Mouse (Mus musculus): ENCODE data around the gene Fbxw11. TPM values are rescaled to one million over a fixed set of nuclear protein-coding genes. Genes with fewer than 3 reads are reported as not detected.
A peak's percentile ranks its signal among the peaks of the same experiment; 100 is the strongest.

Gene Fbxw11
- total RNA-seq, 2 experiments from 2014 or later, result 51.7 to 56.8 TPM

- no peak for DNase-seq
Observed at GRCm38 (mm10) chr11:32752595-32752885, 110.0 kb downstream of the Fbxw11 start.

- no peak for DNase-seq
Observed at GRCm38 (mm10) chr11:32753358-32753757, 110.8 kb downstream of the Fbxw11 start.

GRCm38 (mm10) chr11:32762773-32763172 lies 120.2 kb downstream of the Fbxw11 start:
- DNase-seq, result no peak

GRCm38 (mm10) chr11:32767496-32768230 lies 125.1 kb downstream of the Fbxw11 start:
- no peak for DNase-seq

DNA sequence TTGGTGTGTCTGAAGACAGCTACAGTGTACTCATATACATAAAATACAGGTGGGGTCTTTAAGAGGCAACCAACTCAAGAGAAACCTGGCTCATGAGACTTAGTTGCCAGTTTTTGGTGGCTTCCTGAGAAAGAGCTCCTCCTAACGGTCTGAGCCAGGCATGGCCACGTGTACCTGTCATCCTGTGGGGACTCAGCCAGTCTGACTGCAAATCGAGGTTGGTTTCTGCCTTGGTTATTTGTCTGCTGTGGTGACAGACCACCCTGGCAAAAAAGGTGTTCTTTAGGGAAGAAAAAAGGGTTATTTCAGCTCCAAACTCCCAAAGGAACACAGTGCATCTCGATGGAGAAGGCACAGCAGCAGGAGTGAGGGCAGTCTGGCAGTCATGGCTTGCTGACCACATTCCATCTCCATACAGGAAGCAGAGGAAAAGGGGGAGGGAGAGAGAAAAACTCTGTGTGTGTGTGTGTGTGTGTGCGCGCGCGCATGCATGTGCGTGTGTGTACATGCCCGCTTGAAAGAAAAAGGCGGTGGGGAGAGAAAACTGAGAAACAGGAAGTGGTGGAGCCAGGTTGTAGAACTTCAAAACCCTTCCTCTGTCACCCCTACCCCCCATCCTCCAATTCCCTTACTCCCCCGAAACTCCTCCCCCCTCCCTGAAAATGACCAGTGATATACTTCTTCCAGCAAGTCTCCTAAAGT lies 126.3 kb downstream of the Fbxw11 start:
- DNase-seq, result no peak

DNA sequence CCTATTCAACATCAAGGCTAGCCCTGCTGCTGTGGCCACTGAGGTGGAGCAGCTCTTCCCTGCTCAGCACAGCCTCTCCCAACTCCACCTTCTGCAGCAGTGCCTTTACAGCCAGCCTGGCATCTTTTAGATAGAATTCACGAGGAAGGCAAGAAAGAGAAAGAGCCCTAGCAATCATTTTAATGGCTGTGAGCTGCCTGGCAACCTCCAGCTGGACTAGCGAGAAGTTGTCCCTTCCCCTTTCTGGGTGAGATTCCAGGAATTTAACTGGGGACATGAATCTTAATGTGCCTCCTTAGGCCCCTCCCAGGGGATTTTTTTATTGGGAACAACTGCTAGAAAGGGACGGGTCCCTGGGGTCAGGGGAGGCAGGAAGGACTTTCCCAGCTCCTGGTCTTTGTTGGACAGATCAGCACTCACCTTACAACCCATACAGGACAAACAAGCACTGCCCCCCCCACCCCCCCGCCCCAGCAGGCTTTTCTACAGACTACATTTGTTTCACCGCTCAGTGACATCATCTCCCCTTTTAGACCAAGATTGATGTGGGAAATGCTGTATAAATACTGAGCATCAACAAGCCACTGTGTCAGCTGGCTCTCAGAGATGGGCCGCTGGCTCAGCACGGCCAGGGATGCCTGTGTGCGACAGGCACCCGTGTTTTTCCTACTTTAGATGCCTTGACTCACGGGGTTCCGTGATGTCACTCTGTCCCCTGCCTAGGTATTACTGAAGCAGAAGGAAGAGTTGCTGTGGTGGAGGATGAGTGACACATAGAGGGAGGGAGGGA lies 138.4 kb downstream of the Fbxw11 start:
- DNase-seq, result no peak

DNA sequence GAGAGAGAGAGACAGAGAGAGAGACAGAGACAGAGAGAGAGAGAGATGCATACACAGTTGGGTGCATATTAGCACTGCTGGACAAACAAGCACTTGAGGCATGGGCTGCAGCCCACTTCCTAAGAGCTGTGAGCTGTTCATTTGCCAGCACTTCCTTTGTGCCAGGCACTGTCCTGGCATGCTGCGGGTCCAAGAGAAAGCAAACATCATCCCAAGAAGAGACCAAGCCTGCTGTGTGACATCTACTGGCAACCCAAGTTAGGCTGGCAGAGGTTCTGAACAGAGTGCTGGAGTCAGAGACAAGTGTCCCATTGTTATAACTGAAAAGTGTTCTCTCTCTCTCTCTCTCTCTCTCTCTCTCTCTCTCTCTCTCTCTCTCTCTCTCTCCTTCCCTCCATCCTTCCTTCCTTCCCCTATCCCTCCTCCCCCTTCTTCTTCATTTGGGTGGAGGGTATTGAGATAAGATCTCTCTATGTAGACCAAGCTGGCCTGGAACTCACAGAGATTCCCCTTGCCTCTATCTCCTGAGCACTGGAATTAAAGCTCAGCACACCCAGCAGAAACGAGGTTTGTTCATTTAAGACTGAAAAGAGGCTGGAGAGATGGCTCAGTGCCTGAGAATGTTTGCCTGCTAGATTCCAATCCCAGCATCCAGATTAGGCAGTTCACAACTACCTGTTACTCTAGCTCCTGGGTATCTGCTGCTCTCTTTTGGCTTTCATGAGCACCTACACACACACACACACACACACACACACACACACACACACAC lies 139.3 kb downstream of the Fbxw11 start:
- DNase-seq, result no peak

GRCm38 (mm10) chr11:32782724-32783123 lies 140.2 kb downstream of the Fbxw11 start:
- DNase-seq, result no peak

DNA sequence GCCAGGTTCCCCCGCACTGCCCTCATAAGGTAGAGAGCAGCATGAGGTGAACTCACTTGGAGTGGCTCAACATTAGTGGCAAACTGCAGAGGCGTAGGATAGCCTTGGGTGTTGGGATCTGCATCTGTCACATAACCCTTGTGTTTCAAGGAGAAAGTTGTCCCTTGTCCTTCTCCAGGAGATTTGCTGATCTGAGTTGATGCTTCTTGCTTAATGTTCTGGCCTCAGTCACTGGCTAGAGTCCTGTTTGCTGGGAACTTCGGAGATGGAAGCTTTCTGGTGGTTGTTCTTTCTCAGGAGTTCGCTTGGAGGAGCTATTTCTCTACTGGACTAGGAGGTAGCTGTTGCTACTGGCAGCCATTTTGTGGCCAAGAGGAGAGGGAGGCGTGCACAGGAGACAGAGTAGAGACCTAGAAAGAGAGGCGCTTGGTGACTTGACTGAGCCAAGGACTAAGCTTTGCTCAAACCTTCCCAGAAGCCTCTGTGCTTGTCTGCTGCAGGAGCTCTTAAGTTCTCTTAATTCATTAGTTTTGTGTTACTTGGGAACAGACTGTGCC lies 143.1 kb downstream of the Fbxw11 start:
- peak; percentile 26 for DNase-seq

DNA sequence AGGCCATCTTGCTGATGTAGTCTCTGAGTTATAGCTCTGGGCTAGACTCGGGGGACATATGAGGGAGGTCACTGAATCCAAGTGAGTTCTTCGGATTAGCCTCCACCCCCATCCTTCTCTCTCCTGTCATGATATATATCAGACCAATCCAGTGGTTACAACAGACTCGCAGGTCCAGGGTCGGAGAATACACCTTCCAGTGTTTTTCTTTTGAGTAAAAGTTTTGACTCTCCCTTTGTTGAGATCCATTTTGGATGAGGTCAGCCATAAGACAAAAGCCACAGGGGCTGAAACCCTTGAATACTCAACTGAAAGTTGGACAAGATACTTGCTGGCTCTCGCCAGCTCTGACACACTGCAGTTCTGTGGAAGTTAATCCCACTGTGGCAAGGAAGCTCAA lies 143.7 kb downstream of the Fbxw11 start:
- no peak for DNase-seq

- DNase-seq, result no peak
Observed at GRCm38 (mm10) chr11:32794759-32795445, 152.4 kb downstream of the Fbxw11 start.

Other genes with a start within 250 kb of the Fbxw11 start
- 10 to 100 TPM; 30.2 to 34.5 TPM for gene Ubtd2, start 187.4 kb upstream of the Fbxw11 start, total RNA-seq (2021)
- under 1 TPM in 1 of 2 experiments, not detected in 1; 0.66 TPM for gene Efcab9, start 110.6 kb upstream of the Fbxw11 start, total RNA-seq (2021)
- gene Stk10, start 109.4 kb upstream of the Fbxw11 start, total RNA-seq (2021), result 1 to 10 TPM; 5.3 to 8.5 TPM
- not detected for gene Smim23, start 181.9 kb downstream of the Fbxw11 start, total RNA-seq (2021)